Mouse (Mus musculus): ENCODE data around the gene Parp11.
"Not testable (repeated sequence)": the region's sequence is repeated elsewhere in the genome, so short reads cannot be mapped to it uniquely, and the experiment has no call there.

Parp11 gene

DNA sequence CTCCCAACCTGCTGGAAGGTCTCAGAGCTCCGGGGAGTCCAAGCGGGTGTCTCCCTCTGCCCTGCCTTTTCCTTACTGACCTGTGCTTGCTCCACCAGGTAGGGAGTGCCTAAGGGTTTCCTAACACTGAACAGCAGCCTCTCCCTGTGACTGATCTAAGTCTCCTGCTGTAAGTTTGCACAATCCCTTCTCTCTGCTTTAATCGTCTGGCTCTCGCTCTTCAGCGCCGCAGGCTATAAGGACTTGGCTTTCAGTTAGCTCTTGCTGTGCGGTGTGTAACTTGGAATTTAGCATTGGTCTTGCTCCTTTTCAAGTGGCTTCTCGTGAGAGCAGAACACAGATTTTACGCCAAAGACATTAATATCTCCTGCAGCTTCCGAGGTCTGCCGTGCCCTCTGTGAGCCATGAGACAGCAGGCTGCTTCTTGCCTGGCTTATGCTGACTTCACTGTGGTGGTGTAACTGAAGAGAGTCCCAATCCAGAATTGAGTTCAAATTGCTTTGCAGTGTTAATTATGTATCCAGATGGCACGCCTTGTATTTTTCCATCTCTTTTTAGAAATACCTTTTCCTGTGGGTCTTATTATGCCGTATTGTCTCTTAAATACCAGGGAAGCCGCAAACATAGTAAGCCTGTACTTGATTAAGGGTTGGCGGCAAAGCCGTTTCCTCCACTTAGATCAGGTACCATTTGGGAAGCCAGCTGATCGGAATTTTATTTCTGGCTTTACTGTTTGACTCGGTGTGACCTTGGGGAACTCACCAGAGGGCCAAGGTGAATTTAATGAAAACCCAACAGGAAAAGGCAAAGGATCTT is 50.4 kb downstream of the Parp11 start:
- no peak for DNase-seq

DNA sequence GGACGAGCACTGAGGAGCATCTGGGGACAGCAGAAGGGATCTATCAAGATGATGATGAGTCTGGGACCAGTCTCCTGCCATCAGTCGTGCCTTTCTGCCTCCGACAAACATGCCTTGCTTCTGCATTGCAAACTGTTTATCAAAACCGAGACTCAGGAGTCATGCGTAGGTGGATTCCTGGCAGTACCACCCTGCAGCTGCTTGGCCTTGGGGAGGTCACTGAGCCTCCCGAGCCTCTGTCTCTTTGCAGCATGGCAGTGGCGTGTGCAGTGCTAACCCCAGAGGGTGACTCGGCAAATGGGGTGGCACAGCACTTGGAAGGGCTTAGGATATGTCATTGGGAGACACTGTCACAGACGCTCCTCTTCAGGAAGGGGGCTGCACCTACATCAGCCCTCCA is 53.5 kb downstream of the Parp11 start:
- no peak for DNase-seq

DNA sequence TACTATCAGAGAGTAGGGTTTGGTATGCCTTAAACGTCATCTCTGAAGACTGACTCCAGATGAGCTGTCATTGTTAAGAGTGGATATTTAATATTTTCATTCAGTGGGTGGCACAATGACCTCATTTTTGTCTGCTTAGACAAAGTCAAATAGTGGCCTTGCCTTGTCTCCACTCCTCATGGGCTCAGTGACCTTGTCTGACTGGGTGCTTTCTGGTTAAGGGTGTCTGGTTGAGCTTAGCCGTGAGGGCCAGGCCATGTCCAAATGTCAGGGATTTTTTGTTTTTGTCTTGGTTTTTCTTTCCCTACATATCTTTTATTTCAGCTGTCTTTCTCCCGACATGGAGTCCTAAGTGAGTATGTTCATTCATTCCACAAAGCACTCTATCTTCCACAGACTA is 54.2 kb downstream of the Parp11 start:
- no peak for DNase-seq

DNA sequence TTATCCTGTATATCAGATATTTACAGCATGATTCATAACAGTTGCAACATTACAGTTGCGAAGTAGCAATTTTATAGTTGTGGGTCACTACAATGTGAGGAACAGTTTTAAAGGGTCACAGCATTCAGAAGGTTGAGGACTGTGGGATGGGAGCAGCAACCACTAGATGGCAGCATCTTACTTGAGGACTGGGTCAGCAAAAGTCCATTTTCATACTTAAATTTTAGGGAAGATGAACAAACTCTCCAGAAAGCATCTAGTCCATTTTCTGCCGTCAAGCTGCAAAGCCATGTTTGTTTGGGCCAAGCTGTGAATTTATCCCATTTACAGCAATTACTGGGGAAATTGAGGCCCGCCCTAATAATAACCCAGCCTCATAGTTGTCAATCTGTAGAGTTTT is 55.9 kb downstream of the Parp11 start:
- peak in 1 of 2 experiments; percentile 41 for DNase-seq

DNA sequence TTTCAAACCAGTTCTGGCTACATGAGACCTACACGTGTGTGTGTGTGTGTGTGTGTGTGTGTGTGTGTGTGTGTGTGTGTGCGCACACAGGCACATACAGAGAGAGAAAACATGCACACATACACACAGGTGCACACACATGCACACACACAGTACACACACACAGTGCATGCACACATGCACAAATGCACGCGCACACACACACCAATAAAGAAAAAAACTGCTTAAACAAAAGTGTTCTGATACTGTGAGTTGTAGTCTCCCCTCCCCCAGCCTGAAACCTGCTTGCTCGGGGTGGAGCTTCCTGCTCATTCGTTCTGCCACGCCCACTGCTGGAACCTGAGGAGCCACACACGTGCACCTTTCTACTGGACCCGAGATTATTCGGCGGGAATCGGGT is 67.1 kb downstream of the Parp11 start:
- DNase-seq, result not testable (repeated sequence)

DNA sequence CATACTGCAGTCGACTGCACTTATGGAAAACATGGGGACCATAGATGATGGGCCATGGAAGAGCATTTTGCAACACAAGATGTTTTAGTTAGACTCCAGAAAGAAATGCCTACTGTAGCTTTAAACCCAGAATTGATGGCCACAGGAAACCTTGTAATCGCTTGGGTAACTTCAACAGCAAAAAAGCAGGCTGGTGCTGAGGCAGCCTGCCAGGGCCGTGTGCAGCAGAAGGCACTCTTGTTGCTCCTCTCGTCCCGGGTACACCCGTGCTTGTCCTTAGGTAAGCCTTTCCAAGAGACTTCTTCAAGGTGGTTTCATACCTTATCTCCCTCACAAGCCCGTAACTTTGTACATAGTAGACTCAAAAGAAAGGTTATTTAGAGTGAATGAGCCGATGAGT is 74.5 kb downstream of the Parp11 start:
- no peak for DNase-seq

DNA sequence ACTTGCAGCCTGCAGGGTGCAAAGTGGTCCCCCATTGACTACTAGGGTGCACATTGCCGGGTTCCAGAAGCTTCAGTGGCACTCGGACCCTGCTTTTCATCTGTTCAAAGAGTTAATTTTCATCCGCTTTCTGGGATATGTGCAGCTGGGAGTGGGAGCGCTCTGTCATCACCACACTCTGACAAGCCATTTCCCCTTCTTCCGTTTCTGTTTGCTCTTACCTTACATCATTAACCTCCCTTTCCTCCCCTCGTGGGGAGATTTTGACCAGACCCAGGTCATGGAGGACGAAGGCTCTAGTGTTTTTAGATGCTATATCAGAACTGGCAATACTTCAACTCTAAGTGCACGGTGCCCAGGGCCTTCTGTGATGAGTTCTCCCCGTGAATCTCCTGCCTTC is 75.7 kb downstream of the Parp11 start:
- DNase-seq, result no peak

DNA sequence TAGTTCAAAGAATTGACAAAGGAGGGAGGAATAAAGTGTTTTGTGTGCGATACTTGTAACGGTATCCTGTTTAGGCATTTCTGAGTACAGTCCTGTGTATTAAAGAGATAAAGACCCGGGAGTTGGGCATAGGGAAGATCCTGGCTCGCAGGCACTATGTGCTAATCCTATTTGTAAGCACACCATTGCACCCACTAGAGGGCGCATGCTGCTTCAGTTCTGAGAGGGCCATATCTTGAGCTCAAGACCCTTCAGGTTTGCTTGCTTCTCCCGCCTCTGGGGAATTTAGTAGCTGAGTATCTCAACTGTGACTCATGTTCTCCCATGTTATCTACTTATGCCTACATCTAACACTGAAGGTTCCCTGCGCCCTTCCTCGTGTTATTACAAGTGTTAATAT is 77.8 kb downstream of the Parp11 start:
- peak in 1 of 2 experiments; percentile 52 for DNase-seq

DNA sequence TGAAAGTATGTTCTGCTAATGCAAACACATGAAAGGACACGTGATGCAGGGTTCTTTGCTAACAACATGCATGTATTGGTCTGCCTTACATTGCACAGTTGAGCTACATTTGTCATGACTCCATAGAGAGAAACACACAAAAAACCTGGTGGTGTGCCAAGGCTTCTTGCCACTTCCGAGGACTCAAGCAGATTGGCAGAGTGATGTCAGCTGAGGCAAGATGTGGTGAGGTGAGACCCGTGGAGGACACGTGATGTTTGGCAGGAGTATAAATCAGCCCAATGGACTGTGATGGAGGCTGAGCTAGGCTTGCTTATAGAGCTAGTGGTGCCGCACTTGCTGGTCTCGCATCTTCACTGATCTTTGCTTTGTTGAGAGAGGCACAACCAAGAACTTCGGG is 82.0 kb downstream of the Parp11 start:
- no peak for DNase-seq

DNA sequence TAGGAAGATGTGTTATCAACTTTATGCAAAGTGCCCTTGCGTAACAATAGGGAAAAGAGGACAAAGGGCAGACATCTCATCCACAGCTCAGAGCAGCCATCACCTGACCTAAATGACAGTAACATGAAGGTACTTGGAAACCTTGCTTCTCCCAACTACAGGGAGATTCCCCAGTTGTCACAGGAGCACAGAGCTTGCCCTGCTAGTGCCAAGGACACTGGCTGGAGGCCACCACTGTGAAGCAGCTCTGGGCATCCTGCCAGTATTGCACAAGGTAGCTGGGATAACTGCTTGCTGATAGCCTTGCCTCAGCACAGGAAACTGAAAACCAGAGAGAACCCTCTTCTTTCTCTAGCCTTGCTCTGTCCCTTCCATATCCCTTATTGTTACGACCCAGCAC is 82.8 kb downstream of the Parp11 start:
- peak; percentile 11 to 17 for DNase-seq

DNA sequence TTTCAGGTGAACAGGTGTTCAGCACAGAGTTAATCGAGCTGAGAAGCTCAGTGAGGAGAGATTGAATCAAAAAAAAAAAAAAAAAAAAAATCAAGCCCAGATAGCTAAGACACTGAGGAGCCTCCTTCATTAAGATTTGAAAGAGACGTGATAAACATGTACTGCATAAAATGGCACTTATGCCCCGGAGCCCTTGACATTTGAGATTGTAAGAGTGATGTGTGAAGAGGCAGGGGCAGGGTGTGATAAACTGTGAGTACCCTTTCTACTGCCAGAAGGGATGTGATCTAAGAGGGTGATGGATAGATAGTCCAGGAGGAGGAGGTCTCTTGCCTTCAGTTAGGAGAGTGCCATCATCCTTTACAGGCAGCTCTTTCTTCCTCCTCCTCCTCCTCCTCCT is 83.6 kb downstream of the Parp11 start:
- no peak for DNase-seq

DNA sequence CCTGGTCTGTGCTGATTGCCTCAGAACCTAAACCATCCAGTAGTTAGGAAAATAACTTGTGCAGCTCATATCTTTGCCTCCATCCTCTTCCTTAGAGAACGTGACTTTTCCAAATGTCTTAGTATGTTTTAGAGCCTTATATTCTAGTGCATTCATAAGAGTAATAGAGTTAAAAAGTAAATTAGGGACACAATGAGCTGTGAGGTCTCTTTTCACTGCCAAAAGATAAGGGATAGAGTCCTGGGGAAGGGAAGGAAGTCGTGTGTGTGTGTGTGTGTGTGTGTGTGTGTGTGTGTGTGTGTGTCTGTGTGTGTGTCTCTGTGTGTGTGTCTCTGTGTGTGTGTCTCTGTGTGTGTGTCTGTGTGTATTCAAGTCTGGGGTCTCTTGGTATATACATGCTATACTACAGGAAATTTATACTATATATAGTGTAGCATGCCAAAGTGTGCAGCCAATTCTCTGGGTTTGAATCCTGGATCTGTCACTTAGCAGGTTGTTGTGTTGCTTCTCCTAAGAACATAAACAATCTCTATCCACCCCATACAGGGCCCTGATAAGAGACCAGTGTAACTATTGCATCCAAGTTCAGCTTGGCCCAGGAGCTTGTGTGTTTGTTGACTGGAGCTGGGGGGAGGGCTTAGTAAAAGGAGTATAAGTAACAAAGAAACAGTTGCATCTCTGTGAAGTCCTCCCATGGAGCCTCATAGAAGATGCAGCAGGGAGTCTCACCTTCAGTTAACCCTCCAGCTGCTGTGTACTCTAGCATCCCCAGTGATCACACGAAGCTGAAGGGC is 85.0 kb downstream of the Parp11 start:
- DNase-seq, result no peak

DNA sequence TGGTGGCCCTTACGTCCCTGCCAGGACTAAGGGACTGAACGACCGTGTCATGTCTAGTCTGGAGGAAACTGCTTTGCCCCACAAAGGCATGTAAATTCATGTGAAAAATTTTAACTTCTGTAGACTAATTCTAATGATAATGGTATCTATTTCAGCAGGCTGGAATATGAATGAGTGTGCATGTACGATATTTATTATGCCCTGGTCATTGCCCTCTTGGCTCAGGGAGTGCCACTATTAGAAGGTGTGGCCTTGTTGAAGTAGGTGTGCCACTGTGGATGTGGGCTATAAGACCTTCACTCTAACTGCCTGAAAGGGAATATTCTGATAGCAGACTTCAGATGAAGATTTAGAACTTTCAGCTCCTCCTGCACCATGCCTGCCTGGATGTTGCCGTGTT is 85.7 kb downstream of the Parp11 start:
- DNase-seq, result no peak

DNA sequence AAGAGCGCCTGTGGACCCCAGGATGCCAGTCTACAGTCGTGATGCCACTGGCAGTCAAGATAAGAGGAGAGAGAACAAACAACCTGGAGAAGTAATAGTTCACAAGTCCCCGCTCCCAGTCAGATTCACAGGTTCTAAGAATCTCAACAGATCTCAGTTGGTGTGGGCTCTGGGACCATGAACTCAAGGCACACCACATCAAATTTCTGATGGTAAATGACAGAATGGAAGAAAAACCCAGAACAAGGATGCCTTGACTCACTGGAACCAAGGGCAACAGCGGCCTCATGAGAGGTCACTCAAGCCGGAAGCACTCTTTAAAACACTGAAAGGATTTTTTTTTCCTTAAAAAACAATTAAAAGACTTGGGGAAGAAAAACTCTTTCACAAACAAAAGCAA is 87.1 kb downstream of the Parp11 start:
- DNase-seq, result no peak

DNA sequence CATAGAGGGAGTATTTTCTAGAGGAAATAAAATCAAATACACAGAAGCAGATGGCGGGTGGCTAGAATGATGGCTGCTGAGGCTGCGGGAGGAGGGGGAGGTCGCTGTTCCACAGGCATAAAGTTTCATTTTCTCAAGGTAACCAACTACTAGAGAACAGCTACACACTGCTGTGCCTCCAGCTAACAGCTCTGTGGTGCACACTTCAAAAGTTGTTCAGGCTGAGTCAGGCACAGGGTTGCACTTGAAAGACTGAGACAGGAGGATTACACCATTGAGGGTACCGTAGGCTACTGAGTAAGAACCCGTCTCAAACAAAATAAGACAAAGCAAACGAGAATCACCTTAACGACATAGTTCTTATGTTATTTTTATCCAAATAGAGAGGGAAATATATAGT is 90.4 kb downstream of the Parp11 start:
- DNase-seq, result no peak

DNA sequence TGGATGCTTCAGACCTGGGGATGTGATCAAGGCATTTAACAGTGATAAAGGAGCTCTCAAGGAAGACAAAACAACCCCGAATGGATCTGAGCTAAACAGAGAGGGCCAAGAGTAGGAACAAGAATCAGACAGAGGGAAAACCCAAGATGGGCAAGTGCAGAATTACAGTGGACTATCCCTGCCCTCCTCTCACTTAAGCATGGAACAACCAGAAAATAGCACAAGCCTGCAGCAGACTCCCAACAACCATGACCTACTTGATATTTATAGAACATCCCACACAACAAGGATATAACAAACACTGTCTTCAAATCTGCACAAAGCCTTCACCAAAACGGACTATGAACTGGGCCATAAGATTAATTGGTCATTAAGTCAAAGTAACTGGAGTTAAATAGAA is 91.5 kb downstream of the Parp11 start:
- DNase-seq, result no peak

DNA sequence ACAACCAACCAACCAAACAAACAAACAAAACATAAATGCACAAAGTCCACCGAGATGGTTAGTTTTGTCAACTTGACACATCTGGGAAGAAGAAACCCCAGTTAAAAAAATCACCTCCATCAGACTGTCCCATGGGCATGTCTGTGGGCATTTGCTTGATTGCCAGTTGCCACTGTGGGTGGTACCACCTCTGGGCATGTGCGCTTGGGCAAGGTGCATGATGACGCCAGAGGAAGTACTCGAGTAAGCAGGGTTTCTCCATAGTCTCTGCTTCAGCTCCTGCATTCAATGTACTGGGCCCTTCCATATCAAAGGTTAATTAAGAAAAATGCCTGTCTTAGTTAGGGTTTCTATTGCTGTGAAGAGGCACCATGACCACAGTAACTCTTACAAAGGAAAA is 92.6 kb downstream of the Parp11 start:
- DNase-seq, result no peak

DNA sequence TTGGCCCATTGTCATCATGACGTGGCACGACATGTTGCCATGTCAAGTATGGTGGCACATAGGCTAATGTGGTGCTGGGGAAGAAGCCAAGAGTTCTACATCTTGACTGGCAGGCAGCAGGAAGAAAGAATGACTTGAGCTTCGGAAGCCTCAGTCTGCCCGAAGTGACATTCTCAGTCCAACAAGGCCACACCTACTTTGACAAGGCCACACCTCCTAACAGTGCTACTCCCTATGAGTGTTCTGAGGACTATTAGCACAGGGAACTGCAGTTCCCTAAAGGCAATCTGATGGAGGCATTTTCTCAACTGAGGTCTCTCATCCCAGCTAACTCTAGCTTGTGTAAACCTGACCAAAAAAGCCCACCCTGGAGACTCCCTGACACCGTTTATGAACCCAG is 93.0 kb downstream of the Parp11 start:
- no peak for DNase-seq

DNA sequence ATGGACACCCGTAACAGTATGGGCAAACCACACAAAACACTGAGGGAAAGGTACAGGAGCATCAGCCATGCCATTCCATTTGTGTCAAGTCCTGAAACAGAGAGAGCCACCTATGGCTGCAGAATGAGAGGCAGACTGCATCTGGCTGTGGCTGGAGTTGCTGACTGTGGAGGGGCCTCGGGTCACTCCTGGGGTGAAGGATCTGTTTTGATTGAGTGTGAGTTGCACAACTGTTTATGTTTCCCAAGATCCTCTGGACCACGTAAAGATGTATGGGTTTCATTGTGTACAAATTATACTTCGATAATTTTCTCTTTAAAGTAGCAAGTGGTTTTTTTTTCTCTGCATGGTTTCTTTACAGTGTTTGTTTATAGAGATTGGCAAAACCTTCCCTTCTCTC is 93.9 kb downstream of the Parp11 start:
- no peak for DNase-seq

DNA sequence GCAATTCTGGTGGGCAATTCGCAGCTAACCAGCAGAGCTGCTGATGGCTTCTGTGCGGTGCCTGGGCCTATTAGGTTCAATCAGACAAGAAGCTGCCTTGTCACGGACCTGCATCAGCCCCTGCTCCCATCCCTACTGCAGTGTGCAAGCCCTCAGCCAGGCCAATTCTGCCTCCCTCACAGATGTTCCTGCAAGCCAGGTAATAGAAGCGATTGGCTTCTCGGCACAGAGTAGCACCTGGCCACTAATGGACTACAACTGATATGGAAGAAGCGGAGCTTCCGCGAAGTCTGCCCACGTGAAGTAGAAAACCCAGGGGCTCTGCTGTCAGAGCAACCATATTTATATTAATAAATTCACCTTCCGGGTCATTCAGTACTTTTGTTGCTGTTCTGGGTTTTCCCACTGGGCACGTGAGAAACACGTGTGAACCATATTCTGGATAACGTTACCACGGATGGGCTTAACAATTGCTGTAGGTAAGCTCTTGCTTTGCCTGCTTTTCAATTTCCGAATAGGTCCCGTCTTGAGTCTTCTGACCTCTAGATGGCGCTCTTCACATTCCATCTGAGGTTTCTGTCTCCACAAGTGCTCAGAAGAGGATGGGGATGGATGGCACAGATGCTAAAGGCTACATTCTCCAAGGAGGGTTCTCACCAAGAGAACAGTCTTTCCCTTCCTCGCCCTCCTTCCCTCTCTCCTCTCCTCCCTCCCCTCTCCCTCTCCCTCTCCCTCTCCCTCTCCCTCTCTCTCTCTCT is 95.2 kb downstream of the Parp11 start:
- peak in 1 of 2 experiments; percentile 21 for DNase-seq

Measured in spleen, adult 18-20 months (tissue).